Mouse (Mus musculus) liver, adult 2 months (tissue): ENCODE measurements around the gene Snupn. TPM values are rescaled to one million over a fixed set of nuclear protein-coding genes. Genes with fewer than 3 reads are reported as not detected.

Source experiments
- DNase-seq: peaks from one replicate; pipeline ENCODE4 v3.0.0-alpha.2; 2011; ENCODE audit warnings: low read depth, low spot score; ENCODE audit errors: extremely low read depth
- H3K27ac ChIP-seq: fragments of 200-500 bp; replicated peaks from 2 replicates; pipeline ENCODE4 v1.5.1; 2012; ENCODE audit warnings: low read depth, mild to moderate bottlenecking, control low read depth, inconsistent platforms, low read length; ENCODE audit not compliant: insufficient read depth
- H3K27me3 ChIP-seq: fragments of 200-500 bp; 2 replicates; pipeline ENCODE4 v1.6.1; 2012; ENCODE audit warnings: mild to moderate bottlenecking, moderate library complexity, low read length, inconsistent platforms; ENCODE audit not compliant: control insufficient read depth, insufficient read depth
- H3K36me3 ChIP-seq: fragments of 200-500 bp; 2 replicates; pipeline ENCODE4 v1.6.1; 2012; ENCODE audit warnings: low read length, inconsistent platforms; ENCODE audit not compliant: control insufficient read depth, insufficient read depth
- H3K4me1 ChIP-seq: fragments of 200-500 bp; 2 replicates; pipeline ENCODE4 v1.6.1; 2011; ENCODE audit warnings: low read length; ENCODE audit not compliant: control insufficient read depth, insufficient read depth
- H3K4me3 ChIP-seq: fragments of 200-500 bp; 2 replicates; pipeline ENCODE4 v1.5.1; 2011; ENCODE audit warnings: low read depth, mild to moderate bottlenecking, control low read depth, low read length, moderate library complexity; ENCODE audit not compliant: insufficient read depth
- H3K79me2 ChIP-seq: fragments of 200-500 bp; 2 replicates; pipeline ENCODE4 v1.6.1; 2012; ENCODE audit warnings: inconsistent platforms, mild to moderate bottlenecking, low read length, moderate library complexity; ENCODE audit not compliant: control insufficient read depth, insufficient read depth
- H3K9ac ChIP-seq: fragments of 200-500 bp; 2 replicates; pipeline ENCODE4 v1.6.1; 2012; ENCODE audit warnings: low read depth, mild to moderate bottlenecking, control low read depth, inconsistent platforms, low read length
- CTCF ChIP-seq: fragments of 200-500 bp; IDR thresholded peaks from 2 replicates; pipeline ENCODE4 v1.5.1; 2011; ENCODE audit warnings: low read depth, low read length, control low read depth
- POLR2A ChIP-seq: fragments of 200-500 bp; IDR thresholded peaks from 2 replicates; pipeline ENCODE4 v1.6.1; 2011; ENCODE audit warnings: low read length, control low read depth; ENCODE audit not compliant: insufficient read depth; ENCODE audit errors: extremely low read depth
- WGBS: fragments of 180-500 bp; shearing (Covaris S2); methylation state at CpG from one replicate; pipeline ENCODE4 v1.1.7; 2018; 5-methylcytosine and 5-hydroxymethylcytosine counted together
- polyA plus RNA-seq: library from polyadenylated mRNA; depleted of rRNA; stranded (reverse); fragments of >200 nt; gene quantifications from 2 replicates; pipeline ENCODE4 v1.2.3, GENCODE M21; 2012
- total RNA-seq: library from RNA; depleted of rRNA; stranded (reverse); fragments of >200 nt; gene quantifications from 2 replicates; pipeline ENCODE4 v1.2.3, GENCODE M21; 2014

The Snupn gene
- total and polyA plus RNA-seq, 2 experiments = 3.7 to 8.4 TPM

DNA sequence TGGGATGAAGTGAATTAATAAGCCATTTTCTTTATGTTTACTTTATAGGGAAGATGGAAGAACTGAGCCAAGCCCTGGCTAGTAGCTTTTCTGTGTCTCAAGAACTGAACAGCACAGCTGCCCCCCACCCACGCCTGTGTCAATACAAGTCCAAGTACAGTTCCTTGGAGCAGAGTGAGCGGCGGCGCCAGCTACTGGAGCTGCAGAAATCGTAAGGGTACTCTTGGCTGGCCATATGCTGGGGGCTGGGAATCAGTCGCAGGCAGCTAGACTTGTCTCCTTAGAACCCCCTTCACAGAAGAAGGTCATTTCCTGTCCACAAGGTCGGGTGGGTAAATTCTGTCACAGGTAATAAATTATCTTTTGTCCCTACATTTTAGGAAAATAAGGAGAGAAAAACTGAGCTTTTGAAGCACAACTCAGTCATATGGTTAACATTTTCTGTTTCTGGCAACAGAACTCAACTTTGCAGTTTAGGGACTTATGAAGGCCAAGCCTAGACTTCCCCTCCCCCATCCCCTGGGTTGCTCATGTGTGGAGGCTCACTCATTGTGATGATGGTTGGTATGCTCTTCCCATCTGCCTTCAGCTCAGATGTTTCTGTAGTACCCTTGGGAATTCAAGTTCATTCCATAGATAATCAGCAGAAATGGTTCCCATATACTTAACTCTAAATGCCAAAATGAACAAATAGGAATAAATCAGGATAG, 6.4 kb downstream of the Snupn start:
- no peaks in the 10 kb centered on the region for H3K4me1 ChIP-seq
- H3K4me3 ChIP-seq = no peak overlapping the region
- no peak overlapping the region for H3K9ac ChIP-seq
- H3K27me3 ChIP-seq = no peaks in the 10 kb centered on the region
- TF ChIP-seq POLR2A (no peak), CTCF (no peak)
- no peak overlapping the region for H3K27ac ChIP-seq
- WGBS = 89% methylated on average over 7 of the region's 7 CpGs
- no peaks in the 10 kb centered on the region for H3K79me2 ChIP-seq
- H3K36me3 ChIP-seq = peaks cover 3% of the 10 kb centered on the region; the same call in 1 of the 2 replicates
- no peak for DNase-seq

GRCm38 (mm10) chr9:56958689-56959088, 8.0 kb downstream of the Snupn start:
- no peaks in the 10 kb centered on the region for H3K79me2 ChIP-seq
- H3K9ac ChIP-seq = no peak overlapping the region
- no peak overlapping the region for H3K27ac ChIP-seq
- H3K36me3 ChIP-seq = peaks cover 11% of the 10 kb centered on the region
- DNase-seq = no peak
- 83% methylated on average over 2 of the region's 2 CpGs for WGBS
- no peak overlapping the region for H3K4me3 ChIP-seq
- TF ChIP-seq CTCF (no peak), POLR2A (no peak)
- H3K27me3 ChIP-seq = no peaks in the 10 kb centered on the region
- H3K4me1 ChIP-seq = no peaks in the 10 kb centered on the region

- Histone ChIP-seq H3K4me1 (no peaks in the 10 kb centered on the region), H3K4me3 (no peak overlapping the region), H3K27me3 (no peaks in the 10 kb centered on the region), H3K9ac (no peak overlapping the region), H3K27ac (no peak overlapping the region), H3K79me2 (no peaks in the 10 kb centered on the region), H3K36me3 (peaks cover 20% of the 10 kb centered on the region)
- no peak for TF ChIP-seq POLR2A
- peak; percentile 12; the same call in 1 of the 2 replicates for TF ChIP-seq CTCF
- DNase-seq = no peak
- 98% methylated on average over 3 of the region's 3 CpGs for WGBS
Measured at GRCm38 (mm10) chr9:56961591-56961990, 10.9 kb downstream of the Snupn start.

DNA sequence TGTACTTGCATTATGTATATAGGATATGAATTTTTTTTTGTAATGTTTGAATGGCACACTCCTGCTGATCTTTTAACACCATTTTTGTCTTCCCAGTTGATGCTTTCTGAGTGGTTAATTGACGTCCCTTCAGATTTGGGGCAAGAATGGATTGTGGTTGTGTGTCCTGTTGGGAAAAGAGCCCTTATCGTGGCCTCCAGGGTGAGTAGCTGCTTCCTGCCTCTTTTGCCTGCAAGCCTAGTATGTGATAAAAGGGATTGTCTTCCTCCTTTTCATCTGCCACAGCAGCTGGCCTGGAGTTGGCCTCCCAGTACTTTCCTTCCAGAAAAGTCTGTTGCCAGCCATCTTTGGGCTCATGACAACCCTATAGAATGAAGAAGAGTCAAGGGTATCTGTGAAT, 19.5 kb downstream of the Snupn start:
- 85% methylated on average over 2 of the region's 2 CpGs for WGBS

DNA sequence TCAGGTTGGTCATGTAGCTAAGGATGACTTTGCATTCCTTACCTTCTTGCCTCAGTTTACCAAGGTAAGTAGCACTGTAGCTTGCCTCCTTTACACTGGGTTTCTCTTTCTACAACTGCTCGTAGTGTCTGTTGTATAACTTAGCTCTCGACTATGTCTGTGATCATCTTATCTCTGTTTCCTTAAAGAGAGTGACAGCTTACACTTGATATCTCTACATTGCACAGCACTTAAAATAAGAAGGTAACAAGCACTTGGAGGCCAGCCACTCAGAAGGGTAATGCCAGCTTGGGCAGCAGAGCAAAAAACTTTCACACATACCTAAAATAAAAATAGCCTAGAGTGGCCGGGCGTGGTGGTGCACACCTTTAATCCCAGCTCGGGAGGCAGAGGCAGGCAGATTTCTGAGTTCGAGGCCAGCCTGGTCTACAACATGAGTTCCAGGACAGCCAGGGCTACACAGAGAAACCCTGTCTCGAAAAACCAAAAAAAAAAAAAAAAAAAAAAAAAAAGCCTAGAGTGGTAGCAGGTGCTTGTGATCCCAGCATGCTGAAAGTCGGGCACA, 23.4 kb downstream of the Snupn start:
- Histone ChIP-seq H3K27me3 (no peaks in the 10 kb centered on the region), H3K4me3 (no peak overlapping the region), H3K36me3 (peaks cover 11% of the 10 kb centered on the region), H3K4me1 (no peaks in the 10 kb centered on the region), H3K79me2 (no peaks in the 10 kb centered on the region), H3K9ac (no peak overlapping the region), H3K27ac (no peak overlapping the region)
- no peak for DNase-seq
- 96% methylated on average over 8 of the region's 8 CpGs for WGBS
- TF ChIP-seq CTCF (no peak), POLR2A (no peak)

More for the DNA sequence above, 19.5 kb downstream of the Snupn start:
- Histone ChIP-seq H3K9ac (no peak overlapping the region), H3K27ac (no peak overlapping the region), H3K36me3 (peaks cover 11% of the 10 kb centered on the region), H3K27me3 (no peaks in the 10 kb centered on the region), H3K79me2 (no peaks in the 10 kb centered on the region), H3K4me1 (no peaks in the 10 kb centered on the region), H3K4me3 (no peak overlapping the region)
- TF ChIP-seq POLR2A (no peak), CTCF (no peak)
- DNase-seq = no peak

- WGBS = 78% methylated on average over 3 of the region's 3 CpGs
- Histone ChIP-seq H3K79me2 (no peaks in the 10 kb centered on the region), H3K4me3 (no peak overlapping the region), H3K4me1 (no peaks in the 10 kb centered on the region), H3K27ac (no peak overlapping the region), H3K36me3 (peaks cover 11% of the 10 kb centered on the region), H3K9ac (no peak overlapping the region), H3K27me3 (no peaks in the 10 kb centered on the region)
- no peak for TF ChIP-seq POLR2A
- TF ChIP-seq CTCF = no peak
- DNase-seq = no peak
Measured at GRCm38 (mm10) chr9:56975199-56975598, 24.5 kb downstream of the Snupn start.
